Mouse (Mus musculus) thymus, postnatal 0 days (tissue): ENCODE measurements around the gene Ankrd45. TPM values are rescaled to one million over a fixed set of nuclear protein-coding genes. Genes with fewer than 3 reads are reported as not detected.
A peak's percentile ranks its signal among the peaks of the same experiment; 100 is the strongest.

Experiments
- DNase-seq: peaks from one replicate; pipeline ENCODE4 v3.0.0-alpha.2; 2015; ENCODE audit warnings: low spot score
- polyA plus RNA-seq: library from polyadenylated mRNA; unstranded; fragments of >200 nt; fragmentation: Nextera tagmentation; extraction: Ambion mirVana; gene quantifications from 2 replicates; pipeline ENCODE4 v1.2.1, GENCODE M21; 2015

Ankrd45 gene
- polyA plus RNA-seq, 1 experiment from 2014 or later, result 0.29 TPM

- no peak for DNase-seq
Observed at GRCm38 (mm10) chr1:161183677-161184076, 41.2 kb downstream of the Ankrd45 start.

- DNase-seq, result no peak
Observed at GRCm38 (mm10) chr1:161185431-161185830, 42.9 kb downstream of the Ankrd45 start.

- DNase-seq, result no peak
Observed at GRCm38 (mm10) chr1:161190253-161190910, 47.9 kb downstream of the Ankrd45 start.

GRCm38 (mm10) chr1:161195541-161196351, 53.3 kb downstream of the Ankrd45 start:
- peak; percentile 83 for DNase-seq

GRCm38 (mm10) chr1:161196364-161196763, 53.9 kb downstream of the Ankrd45 start:
- peak; percentile 3 for DNase-seq

GRCm38 (mm10) chr1:161199856-161200255, 57.4 kb downstream of the Ankrd45 start:
- DNase-seq, result no peak

GRCm38 (mm10) chr1:161214465-161214864, 72.0 kb downstream of the Ankrd45 start:
- peak; percentile 53 for DNase-seq

DNA sequence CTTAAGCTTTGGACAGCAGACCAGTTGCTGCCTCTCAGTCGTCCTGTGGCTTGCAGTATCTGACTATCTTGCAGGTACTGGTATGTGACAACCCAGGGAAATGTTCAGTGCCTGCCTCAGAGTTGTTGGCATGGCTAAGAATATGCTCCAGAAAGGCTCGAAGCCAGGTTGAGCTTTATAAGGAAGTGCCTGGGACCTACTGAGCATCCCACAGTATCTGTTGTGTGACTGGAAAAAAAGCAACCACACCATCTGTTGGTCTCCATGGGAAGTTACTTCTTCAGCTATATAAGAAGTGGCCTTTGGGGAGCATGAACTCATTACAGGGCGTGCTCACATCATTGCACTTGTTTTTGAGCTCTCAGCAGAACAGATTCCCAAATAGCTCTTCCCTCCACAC, 77.3 kb downstream of the Ankrd45 start:
- DNase-seq, result no peak

Other genes starting within 250 kb of the Ankrd45 start
- gene Rc3h1, start 236.3 kb upstream of the Ankrd45 start, polyA plus RNA-seq, result 8.0 and 10.8 TPM in 2 replicates
- gene Serpinc1, start 164.1 kb upstream of the Ankrd45 start, polyA plus RNA-seq, result 2.1 and 2.7 TPM in 2 replicates
- 4.1 and 5.2 TPM in 2 replicates for gene Zbtb37, start 107.8 kb upstream of the Ankrd45 start, polyA plus RNA-seq
- 27.0 and 29.2 TPM in 2 replicates for gene Dars2, start 72.0 kb upstream of the Ankrd45 start, polyA plus RNA-seq
- 51.9 and 57.7 TPM in 2 replicates for gene Cenpl, start 72.0 kb upstream of the Ankrd45 start, polyA plus RNA-seq
- 17.5 and 17.6 TPM in 2 replicates for gene Klhl20, start 11.2 kb upstream of the Ankrd45 start, polyA plus RNA-seq
- gene Tex50, start 16.6 kb downstream of the Ankrd45 start, polyA plus RNA-seq, result not detected in 2 replicates
- gene Prdx6, start 108.5 kb downstream of the Ankrd45 start, polyA plus RNA-seq, result 316 and 328 TPM in 2 replicates